Mouse (Mus musculus) heart, adult 2 months (tissue): ENCODE data around the gene Ercc1. TPM values are rescaled to one million over a fixed set of nuclear protein-coding genes. Genes with fewer than 3 reads are reported as not detected.

ENCODE experiments used
- DNase-seq, 2 experiments: peaks; one replicate each; pipeline ENCODE4 v3.0.0; 2021
- H3K27ac ChIP-seq: fragments of 200-600 bp; 2 replicates; pipeline ENCODE4 v1.8.1; 2022
- H3K27me3 ChIP-seq: fragments of 200-500 bp; 2 replicates; pipeline ENCODE4 v1.6.1; 2012; ENCODE audit warnings: mild to moderate bottlenecking, low read length, inconsistent platforms, mixed read lengths; ENCODE audit not compliant: control insufficient read depth, insufficient read depth
- H3K36me3 ChIP-seq: fragments of 200-500 bp; 2 replicates; pipeline ENCODE4 v1.6.1; 2012; ENCODE audit warnings: low read length, inconsistent platforms; ENCODE audit not compliant: control insufficient read depth, insufficient read depth
- H3K4me1 ChIP-seq: fragments of 200-500 bp; 2 replicates; pipeline ENCODE4 v1.6.1; 2011; ENCODE audit warnings: low read length; ENCODE audit not compliant: control insufficient read depth, insufficient read depth
- H3K4me3 ChIP-seq: fragments of 200-600 bp; 2 replicates; pipeline ENCODE4 v1.8.1; 2022
- H3K79me2 ChIP-seq: fragments of 200-500 bp; replicated peaks from 2 replicates; pipeline ENCODE4 v1.6.1; 2012; ENCODE audit warnings: mild to moderate bottlenecking, inconsistent platforms, low read length, moderate library complexity, mixed read lengths; ENCODE audit not compliant: control insufficient read depth, insufficient read depth
- H3K9ac ChIP-seq: fragments of 200-500 bp; 2 replicates; pipeline ENCODE4 v1.6.1; 2012; ENCODE audit warnings: low read depth, mild to moderate bottlenecking, control low read depth, inconsistent platforms, low read length, mixed read lengths
- CTCF ChIP-seq: fragments of 200-600 bp; IDR thresholded peaks from 2 replicates; pipeline ENCODE4 v1.8.1; 2022; ENCODE audit warnings: antibody characterized with exemption, mild to moderate bottlenecking, moderate library complexity
- EP300 ChIP-seq: fragments of 200-500 bp; IDR thresholded peaks from 2 replicates; pipeline ENCODE4 v1.6.1; 2011; ENCODE audit warnings: low read depth, low read length, control low read depth; ENCODE audit not compliant: insufficient read depth
- POLR2A ChIP-seq: fragments of 200-500 bp; IDR thresholded peaks from 2 replicates; pipeline ENCODE4 v1.6.1; 2011; ENCODE audit warnings: mild to moderate bottlenecking, low read depth, low read length, control low read depth; ENCODE audit not compliant: insufficient read depth
- WGBS: fragments of 180-500 bp; shearing (Covaris S2); methylation state at CpG from one replicate; pipeline ENCODE4 v1.1.7; 2018; 5-methylcytosine and 5-hydroxymethylcytosine counted together
- intact Hi-C: fragments of 180-260 bp; cut with DNase I; formaldehyde crosslinking; loops from one replicate; pipeline ENCODE4 v1.15.1; 2025
- polyA plus RNA-seq: library from polyadenylated mRNA; depleted of rRNA; stranded (reverse); fragments of >200 nt; gene quantifications from 2 replicates; pipeline ENCODE4 v1.2.3, GENCODE M21; 2012
- total RNA-seq, 2 experiments: library from RNA; stranded (reverse); gene quantifications; 2 replicates each; pipeline ENCODE4 v1.2.3; 2021

The Ercc1 gene
- total and polyA plus RNA-seq, 3 experiments = 46.8 to 48.6 (median 47.1) TPM

- Histone ChIP-seq H3K79me2 (no peaks in the 10 kb centered on the region), H3K27me3 (no peaks in the 10 kb centered on the region), H3K36me3 (no peaks in the 10 kb centered on the region), H3K27ac (peak overlapping the region; percentile 60), H3K4me1 (peaks cover 12% of the 10 kb centered on the region), H3K4me3 (no peak overlapping the region), H3K9ac (no peak overlapping the region)
- TF ChIP-seq POLR2A (no peak), EP300 (0 out of 2 replicates have a peak, but pooled peaks have one; percentile 38)
- intact Hi-C loops = no loop called here
- DNase-seq = peak; percentile 57 to 68
- WGBS = 41% methylated on average over 14 of the region's 14 CpGs
Observed at GRCm38 (mm10) chr7:19316451-19317161, 28.0 kb upstream of the Ercc1 start.

DNA sequence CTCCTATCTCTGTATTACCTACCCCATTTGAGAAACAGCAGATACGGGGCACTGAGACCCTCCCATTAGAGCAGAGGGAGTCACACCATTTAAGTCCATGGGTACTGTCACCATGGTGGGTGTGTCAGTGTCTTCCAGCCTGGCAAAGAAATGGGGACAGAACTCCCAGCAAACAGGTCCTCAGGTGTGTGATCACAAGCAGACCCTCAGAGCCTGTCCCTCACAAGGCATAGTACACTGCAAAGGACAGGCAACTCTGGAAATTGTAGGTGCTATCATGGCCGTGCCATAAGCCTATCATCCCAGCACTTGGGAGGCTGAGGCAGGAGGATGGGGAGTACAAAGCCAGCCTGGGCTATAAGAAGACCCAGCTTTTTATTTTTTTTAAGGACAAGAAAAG, 26.4 kb upstream of the Ercc1 start:
- DNase-seq = no peak
- intact Hi-C loops = no loop called here
- Histone ChIP-seq H3K36me3 (no peaks in the 10 kb centered on the region), H3K9ac (no peak overlapping the region), H3K27ac (no peak overlapping the region), H3K27me3 (no peaks in the 10 kb centered on the region), H3K4me1 (peaks cover 12% of the 10 kb centered on the region), H3K79me2 (no peaks in the 10 kb centered on the region), H3K4me3 (no peak overlapping the region)
- no peak for TF ChIP-seq EP300
- TF ChIP-seq CTCF = no peak
- no peak for TF ChIP-seq POLR2A
- 84% methylated on average over 2 of the region's 2 CpGs for WGBS

DNA sequence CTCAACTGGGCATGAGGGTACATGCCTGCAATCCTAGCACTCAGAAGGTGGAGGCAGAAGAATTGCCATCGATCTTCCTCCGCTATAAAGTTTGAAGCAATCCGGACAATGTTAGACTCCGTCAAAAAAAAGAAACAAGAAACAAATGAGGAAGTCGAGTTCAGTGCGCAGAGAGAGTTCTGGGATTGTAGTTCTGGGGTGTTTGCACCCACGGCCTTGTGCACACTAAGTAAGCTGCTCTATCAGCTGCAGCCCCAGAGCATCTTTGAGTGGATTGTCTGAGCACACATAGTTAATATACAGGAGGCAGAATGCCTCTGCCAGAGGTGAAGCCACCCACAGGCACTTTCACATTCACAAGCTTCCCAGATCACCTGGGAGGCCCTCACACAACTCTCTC, 25.9 kb upstream of the Ercc1 start:
- intact Hi-C loops = no loop called here
- no peaks in the 10 kb centered on the region for H3K36me3 ChIP-seq

GRCm38 (mm10) chr7:19319458-19319857, 25.1 kb upstream of the Ercc1 start:
- no peak for TF ChIP-seq CTCF
- TF ChIP-seq EP300 = no peak
- TF ChIP-seq POLR2A = no peak
- 28% methylated on average over 9 of the region's 9 CpGs for WGBS
- peaks cover 12% of the 10 kb centered on the region for H3K4me1 ChIP-seq
- H3K27me3 ChIP-seq = no peaks in the 10 kb centered on the region
- no peaks in the 10 kb centered on the region for H3K79me2 ChIP-seq
- peak in 1 of 2 experiments; percentile 49 for DNase-seq
- peak overlapping the region; percentile 55 for H3K4me3 ChIP-seq
- peak overlapping the region; percentile 82 for H3K27ac ChIP-seq
- intact Hi-C loops = no loop called here
- H3K9ac ChIP-seq = peak overlapping the region; percentile 67
- no peaks in the 10 kb centered on the region for H3K36me3 ChIP-seq

More for the DNA sequence above, 25.9 kb upstream of the Ercc1 start:
- no peak overlapping the region for H3K4me3 ChIP-seq
- 90% methylated on average over 7 of the region's 7 CpGs for WGBS
- TF ChIP-seq EP300 (no peak), CTCF (no peak), POLR2A (no peak)
- no peak overlapping the region for H3K9ac ChIP-seq
- no peaks in the 10 kb centered on the region for H3K27me3 ChIP-seq
- H3K79me2 ChIP-seq = no peaks in the 10 kb centered on the region
- H3K27ac ChIP-seq = no peak overlapping the region
- no peak for DNase-seq
- H3K4me1 ChIP-seq = peaks cover 12% of the 10 kb centered on the region

DNA sequence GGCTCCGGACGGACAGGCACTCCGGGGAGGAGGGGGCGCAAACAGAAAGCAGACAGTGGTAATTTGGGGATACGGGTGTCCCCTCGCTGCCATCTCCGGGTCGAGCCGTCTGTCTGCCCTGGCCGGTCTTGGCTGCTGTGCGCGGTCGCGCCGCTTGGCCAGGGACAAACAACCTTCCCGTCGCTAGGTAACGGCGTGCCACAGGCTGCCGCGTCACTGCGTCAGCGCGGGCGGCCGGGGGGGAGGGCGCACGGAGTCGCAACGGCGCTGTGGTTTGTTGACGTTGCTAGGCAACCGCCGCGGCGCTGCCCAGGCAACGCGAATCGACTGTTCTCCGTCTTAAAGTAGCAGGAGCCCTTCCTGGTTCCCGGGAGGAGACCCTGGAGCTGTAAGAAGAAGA, 24.7 kb upstream of the Ercc1 start:
- no peaks in the 10 kb centered on the region for H3K27me3 ChIP-seq
- DNase-seq = peak; percentile 96 to 98
- peak overlapping the region; percentile 67 for H3K9ac ChIP-seq
- peak; percentile 54 for TF ChIP-seq CTCF
- TF ChIP-seq EP300 = peak; percentile 72
- TF ChIP-seq POLR2A = peak; percentile 68
- no peaks in the 10 kb centered on the region for H3K36me3 ChIP-seq
- H3K27ac ChIP-seq = peak overlapping the region; percentile 82
- 1% methylated on average over 41 of the region's 41 CpGs for WGBS
- no peaks in the 10 kb centered on the region for H3K79me2 ChIP-seq
- peak overlapping the region; percentile 55 for H3K4me3 ChIP-seq
- peaks cover 12% of the 10 kb centered on the region for H3K4me1 ChIP-seq
- intact Hi-C loops = no loop called here

DNA sequence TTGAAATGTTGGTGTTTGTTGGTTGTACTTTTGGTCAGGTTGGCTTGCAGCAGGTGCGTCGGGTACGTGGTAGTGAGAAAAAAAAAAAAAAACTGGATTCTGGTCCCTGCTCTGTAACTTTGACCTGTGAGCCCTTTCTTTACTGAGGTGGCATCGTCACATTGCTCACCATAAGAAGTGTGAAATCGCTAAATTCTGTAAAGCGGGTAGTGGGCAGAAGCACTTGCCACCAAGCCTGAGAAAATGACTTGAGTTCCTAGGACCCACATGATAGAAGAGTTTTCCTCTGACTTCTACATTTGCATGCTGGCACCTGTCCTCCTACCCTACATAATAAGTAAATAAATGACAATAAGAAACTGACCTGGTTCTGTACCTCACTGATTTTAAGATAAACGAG, 23.9 kb upstream of the Ercc1 start:
- no peaks in the 10 kb centered on the region for H3K27me3 ChIP-seq
- intact Hi-C loops = no loop called here
- no peak for DNase-seq
- no peaks in the 10 kb centered on the region for H3K36me3 ChIP-seq
- no peak overlapping the region for H3K9ac ChIP-seq
- H3K4me1 ChIP-seq = peaks cover 12% of the 10 kb centered on the region
- no peak overlapping the region for H3K4me3 ChIP-seq
- WGBS = 45% methylated on average over 7 of the region's 7 CpGs
- no peak for TF ChIP-seq CTCF
- TF ChIP-seq POLR2A = no peak
- no peak for TF ChIP-seq EP300
- H3K79me2 ChIP-seq = no peaks in the 10 kb centered on the region
- H3K27ac ChIP-seq = peak overlapping the region; percentile 71
